Mouse (Mus musculus): ENCODE results near the gene Ero1lb. TPM values are rescaled to one million over a fixed set of nuclear protein-coding genes. Genes with fewer than 3 reads are reported as not detected.

The Ero1lb gene
- polyA plus RNA-seq, 1 experiment from 2014 or later = 9.5 TPM

- H3K36me3 ChIP-seq = no peaks in the 10 kb centered on the region
- peaks cover 13% of the 10 kb centered on the region; the same call in 1 of the 2 replicates for H3K27me3 ChIP-seq (ENCODE audit: low read depth, poor library complexity, severe bottlenecking)
- peaks cover 24% of the 10 kb centered on the region for H3K4me1 ChIP-seq
- H3K4me3 ChIP-seq = no peak overlapping the region
- WGBS = 90% methylated on average over 8 of the region's 8 CpGs
- DNase-seq (ENCODE audit: low spot score) = no peak
- H3K9me3 ChIP-seq (replicated peaks) = no peaks in the 10 kb centered on the region
- no peak overlapping the region for H3K27ac ChIP-seq (replicated peaks)
Measured at GRCm38 (mm10) chr13:12543880-12544568, 21.6 kb upstream of the Ero1lb start.

- H3K4me3 ChIP-seq = no peak overlapping the region
- WGBS = 65% methylated on average over 4 of the region's 4 CpGs
- no peak overlapping the region for H3K27ac ChIP-seq (replicated peaks)
- H3K9me3 ChIP-seq (replicated peaks) = no peaks in the 10 kb centered on the region
- no peaks in the 10 kb centered on the region for H3K36me3 ChIP-seq
- peaks cover 71% of the 10 kb centered on the region for H3K27me3 ChIP-seq (ENCODE audit: low read depth, poor library complexity, severe bottlenecking)
- H3K4me1 ChIP-seq = peaks cover 9% of the 10 kb centered on the region
- no peak for DNase-seq (ENCODE audit: low spot score)
Measured at GRCm38 (mm10) chr13:12554211-12554610, 11.5 kb upstream of the Ero1lb start.

GRCm38 (mm10) chr13:12559044-12559443 is 6.6 kb upstream of the Ero1lb start:
- no peak overlapping the region for H3K27ac ChIP-seq (replicated peaks)
- DNase-seq (ENCODE audit: low spot score) = no peak
- WGBS = 55% methylated on average over 3 of the region's 3 CpGs
- peaks cover 80% of the 10 kb centered on the region for H3K27me3 ChIP-seq (ENCODE audit: low read depth, poor library complexity, severe bottlenecking)
- H3K4me1 ChIP-seq = peaks cover 17% of the 10 kb centered on the region
- no peaks in the 10 kb centered on the region for H3K36me3 ChIP-seq
- H3K9me3 ChIP-seq (replicated peaks) = no peaks in the 10 kb centered on the region
- H3K4me3 ChIP-seq = no peak overlapping the region

- Histone ChIP-seq H3K4me3 (no peak overlapping the region), H3K27me3 (ENCODE audit: low read depth, poor library complexity, severe bottlenecking) (peaks cover 80% of the 10 kb centered on the region), H3K27ac (replicated peaks) (no peak overlapping the region), H3K4me1 (peaks cover 17% of the 10 kb centered on the region), H3K9me3 (replicated peaks) (no peaks in the 10 kb centered on the region), H3K36me3 (no peaks in the 10 kb centered on the region)
- DNase-seq (ENCODE audit: low spot score) = no peak
- 30% methylated on average over 6 of the region's 6 CpGs for WGBS
Measured at GRCm38 (mm10) chr13:12559462-12560120, 6.1 kb upstream of the Ero1lb start.

GRCm38 (mm10) chr13:12561729-12562128 is 3.9 kb upstream of the Ero1lb start:
- Histone ChIP-seq H3K9me3 (replicated peaks) (no peaks in the 10 kb centered on the region), H3K27ac (replicated peaks) (no peak overlapping the region), H3K27me3 (ENCODE audit: low read depth, poor library complexity, severe bottlenecking) (peaks cover 66% of the 10 kb centered on the region), H3K4me1 (peaks cover 28% of the 10 kb centered on the region), H3K36me3 (no peaks in the 10 kb centered on the region), H3K4me3 (no peak overlapping the region)
- 63% methylated on average over 2 of the region's 2 CpGs for WGBS
- no peak for DNase-seq (ENCODE audit: low spot score)

- Histone ChIP-seq H3K27ac (replicated peaks) (no peak overlapping the region), H3K36me3 (no peaks in the 10 kb centered on the region), H3K4me1 (peaks cover 33% of the 10 kb centered on the region), H3K9me3 (replicated peaks) (no peaks in the 10 kb centered on the region), H3K27me3 (ENCODE audit: low read depth, poor library complexity, severe bottlenecking) (peaks cover 69% of the 10 kb centered on the region), H3K4me3 (no peak overlapping the region)
- 83% methylated on average over 4 of the region's 4 CpGs for WGBS
- DNase-seq (ENCODE audit: low spot score) = no peak
Measured at GRCm38 (mm10) chr13:12562256-12562655, 3.4 kb upstream of the Ero1lb start.

GRCm38 (mm10) chr13:12567936-12568335 is 2.3 kb downstream of the Ero1lb start:
- H3K4me3 ChIP-seq = no peak overlapping the region
- no peak overlapping the region for H3K27ac ChIP-seq (replicated peaks)
- H3K9me3 ChIP-seq (replicated peaks) = no peaks in the 10 kb centered on the region
- peaks cover 34% of the 10 kb centered on the region for H3K27me3 ChIP-seq (ENCODE audit: low read depth, poor library complexity, severe bottlenecking)
- H3K4me1 ChIP-seq = peaks cover 16% of the 10 kb centered on the region
- WGBS = 75% methylated on average over 1 of the region's 1 CpGs
- H3K36me3 ChIP-seq = no peaks in the 10 kb centered on the region
- DNase-seq (ENCODE audit: low spot score) = no peak

GRCm38 (mm10) chr13:12568597-12569469 is 3.2 kb downstream of the Ero1lb start:
- peaks cover 16% of the 10 kb centered on the region for H3K4me1 ChIP-seq
- H3K9me3 ChIP-seq (replicated peaks) = no peaks in the 10 kb centered on the region
- no peak overlapping the region for H3K4me3 ChIP-seq
- no peak for DNase-seq (ENCODE audit: low spot score)
- no peaks in the 10 kb centered on the region for H3K36me3 ChIP-seq
- no peak overlapping the region for H3K27ac ChIP-seq (replicated peaks)
- peaks cover 25% of the 10 kb centered on the region for H3K27me3 ChIP-seq (ENCODE audit: low read depth, poor library complexity, severe bottlenecking)
- 71% methylated on average over 9 of the region's 9 CpGs for WGBS

- Histone ChIP-seq H3K9me3 (replicated peaks) (no peaks in the 10 kb centered on the region), H3K27ac (replicated peaks) (no peak overlapping the region), H3K36me3 (no peaks in the 10 kb centered on the region), H3K27me3 (ENCODE audit: low read depth, poor library complexity, severe bottlenecking) (peaks cover 17% of the 10 kb centered on the region), H3K4me3 (no peak overlapping the region), H3K4me1 (peaks cover 16% of the 10 kb centered on the region)
- WGBS = 81% methylated on average over 7 of the region's 7 CpGs
- DNase-seq (ENCODE audit: low spot score) = no peak
Measured at GRCm38 (mm10) chr13:12569741-12570140, 4.1 kb downstream of the Ero1lb start.

GRCm38 (mm10) chr13:12574979-12575536 is 9.4 kb downstream of the Ero1lb start:
- WGBS = 88% methylated on average over 9 of the region's 9 CpGs
- no peaks in the 10 kb centered on the region for H3K27me3 ChIP-seq (ENCODE audit: low read depth, poor library complexity, severe bottlenecking)
- no peak overlapping the region for H3K27ac ChIP-seq (replicated peaks)
- no peaks in the 10 kb centered on the region for H3K4me1 ChIP-seq
- no peaks in the 10 kb centered on the region for H3K36me3 ChIP-seq
- no peak for DNase-seq (ENCODE audit: low spot score)
- H3K9me3 ChIP-seq (replicated peaks) = no peaks in the 10 kb centered on the region
- no peak overlapping the region for H3K4me3 ChIP-seq

- no peaks in the 10 kb centered on the region for H3K27me3 ChIP-seq (ENCODE audit: low read depth, poor library complexity, severe bottlenecking)
- DNase-seq (ENCODE audit: low spot score) = no peak
- H3K9me3 ChIP-seq (replicated peaks) = no peaks in the 10 kb centered on the region
- no peaks in the 10 kb centered on the region for H3K36me3 ChIP-seq
- WGBS = 87% methylated on average over 5 of the region's 5 CpGs
- no peaks in the 10 kb centered on the region for H3K4me1 ChIP-seq
- H3K27ac ChIP-seq (replicated peaks) = no peak overlapping the region
- no peak overlapping the region for H3K4me3 ChIP-seq
Measured at GRCm38 (mm10) chr13:12578145-12578544, 12.5 kb downstream of the Ero1lb start.

GRCm38 (mm10) chr13:12589003-12589402 is 23.3 kb downstream of the Ero1lb start:
- peak; percentile 78 for DNase-seq (ENCODE audit: low spot score)
- Histone ChIP-seq H3K27me3 (ENCODE audit: low read depth, poor library complexity, severe bottlenecking) (no peaks in the 10 kb centered on the region), H3K4me1 (peaks cover 3% of the 10 kb centered on the region; the same call in 1 of the 2 replicates), H3K9me3 (replicated peaks) (no peaks in the 10 kb centered on the region), H3K4me3 (no peak overlapping the region), H3K27ac (replicated peaks) (no peak overlapping the region), H3K36me3 (no peaks in the 10 kb centered on the region)
- WGBS = 4% methylated on average over 3 of the region's 3 CpGs

Measured in midbrain, embryonic 10.5 days (tissue).